Mouse (Mus musculus) heart, embryonic 14.5 days (tissue): ENCODE measurements at regions not wholly inside any gene's neighbourhood (a gene's known extent, or its start where the extent isn't known, plus 50 kb on each side); places are given as distances from the start of the nearest gene placed in this dataset.

Source experiments
- ATAC-seq: fragments of 200-750 bp; cut with Nextera tagmentation; 2 replicates; pipeline ENCODE4 v1.8.0; 2017; ENCODE audit warnings: low read depth, moderate TSS enrichment; ENCODE audit not compliant: insufficient number of reproducible peaks, insufficient read depth, low FRiP score
- H3K27ac ChIP-seq, 2 experiments: fragments of 200-500 bp in 1 of 2; fragments of 300-500 bp in 1 of 2; sonication (generic) in 1 of 2; replicated peaks in 1 of 2; 2 replicates each; pipeline ENCODE4 v1.5.1; 2012 to 2014; ENCODE audit warnings: low read depth in 2 of 2, low read length in 2 of 2, control low read depth in 1 of 2, mild to moderate bottlenecking in 1 of 2, mixed read lengths in 1 of 2; ENCODE audit not compliant: control insufficient read depth in 1 of 2, insufficient read depth in 1 of 2
- H3K27me3 ChIP-seq: fragments of 300-500 bp; sonication (generic); 2 replicates; pipeline ENCODE4 v1.6.1; 2014; ENCODE audit warnings: mild to moderate bottlenecking, low read length, control low read depth; ENCODE audit not compliant: control insufficient read depth, insufficient read depth
- H3K36me3 ChIP-seq: fragments of 300-500 bp; sonication (generic); 2 replicates; pipeline ENCODE4 v1.6.1; 2014; ENCODE audit warnings: mild to moderate bottlenecking, control low read depth, low read length, mixed read lengths; ENCODE audit not compliant: control insufficient read depth, insufficient read depth
- H3K4me1 ChIP-seq, 2 experiments: fragments of 200-500 bp in 1 of 2; fragments of 300-500 bp in 1 of 2; sonication (generic) in 1 of 2; 2 replicates each; pipeline ENCODE4 v1.6.1; 2012 to 2014; ENCODE audit warnings: low read length in 2 of 2, control low read depth in 1 of 2, mixed read lengths in 1 of 2; ENCODE audit not compliant: control insufficient read depth in 2 of 2, insufficient read depth in 2 of 2
- H3K4me2 ChIP-seq: fragments of 300-500 bp; sonication (generic); 2 replicates; pipeline ENCODE4 v1.6.1; 2014; ENCODE audit warnings: mild to moderate bottlenecking, low read length
- H3K4me3 ChIP-seq, 2 experiments: fragments of 200-500 bp in 1 of 2; fragments of 300-500 bp in 1 of 2; sonication (generic) in 1 of 2; 2 replicates each; pipeline ENCODE4 v1.5.1; 2012 to 2014; ENCODE audit warnings: low read length in 2 of 2, mild to moderate bottlenecking in 2 of 2, control low read depth in 1 of 2, low read depth in 1 of 2, moderate library complexity in 1 of 2; ENCODE audit not compliant: control insufficient read depth in 1 of 2, insufficient read depth in 1 of 2
- H3K9ac ChIP-seq: fragments of 300-500 bp; sonication (generic); 2 replicates; pipeline ENCODE4 v1.6.1; 2014; ENCODE audit warnings: mild to moderate bottlenecking, low read length
- H3K9me3 ChIP-seq: fragments of 300-500 bp; sonication (generic); 2 replicates; pipeline ENCODE4 v1.6.1; 2016; ENCODE audit warnings: low read length, control low read depth; ENCODE audit not compliant: control insufficient read depth
- WGBS: fragments of 180-500 bp; shearing (Covaris S2); extraction: QIAGEN DNeasy Blood & Tissue Kit; methylation state at CpG from one replicate; pipeline ENCODE4 v1.1.7; 2014; 5-methylcytosine and 5-hydroxymethylcytosine counted together

GRCm38 (mm10) chr11:71411958-71412357 is 181.4 kb upstream of the Nlrp1b start:
- H3K4me2 ChIP-seq, result no peak overlapping the region
- WGBS, result 34% methylated on average over 1 of the region's 1 CpGs
- H3K27me3 ChIP-seq, result no peaks in the 10 kb centered on the region
- no peaks in the 10 kb centered on the region for H3K9me3 ChIP-seq
- H3K36me3 ChIP-seq, result no peaks in the 10 kb centered on the region
- ATAC-seq, result no peak
- no peak overlapping the region for H3K9ac ChIP-seq
- no peak overlapping the region for H3K27ac ChIP-seq
- H3K4me1 ChIP-seq, result no peaks in the 10 kb centered on the region
- no peak overlapping the region for H3K4me3 ChIP-seq

GRCm38 (mm10) chr11:71414403-71415140 is 184.0 kb upstream of the Nlrp1b start:
- ATAC-seq, result no peak
- no peak overlapping the region for H3K4me2 ChIP-seq
- H3K36me3 ChIP-seq, result no peaks in the 10 kb centered on the region
- 72% methylated on average over 9 of the region's 9 CpGs for WGBS
- H3K4me1 ChIP-seq, result no peaks in the 10 kb centered on the region
- no peak overlapping the region for H3K9ac ChIP-seq
- H3K4me3 ChIP-seq, result no peak overlapping the region
- H3K27ac ChIP-seq, result no peak overlapping the region
- no peaks in the 10 kb centered on the region for H3K9me3 ChIP-seq
- no peaks in the 10 kb centered on the region for H3K27me3 ChIP-seq

GRCm38 (mm10) chr11:71415451-71415850 is 184.9 kb upstream of the Nlrp1b start:
- Histone ChIP-seq H3K27me3 (no peaks in the 10 kb centered on the region), H3K9me3 (no peaks in the 10 kb centered on the region), H3K4me3 (no peak overlapping the region), H3K27ac (no peak overlapping the region), H3K4me2 (no peak overlapping the region), H3K4me1 (no peaks in the 10 kb centered on the region), H3K9ac (no peak overlapping the region), H3K36me3 (no peaks in the 10 kb centered on the region)
- ATAC-seq, result no peak
- 49% methylated on average over 3 of the region's 3 CpGs for WGBS

GRCm38 (mm10) chr11:71422291-71422840 is 191.8 kb upstream of the Nlrp1b start:
- Histone ChIP-seq H3K36me3 (no peaks in the 10 kb centered on the region), H3K4me2 (no peak overlapping the region), H3K27me3 (no peaks in the 10 kb centered on the region), H3K4me3 (no peak overlapping the region), H3K27ac (no peak overlapping the region), H3K4me1 (no peaks in the 10 kb centered on the region), H3K9ac (no peak overlapping the region), H3K9me3 (no peaks in the 10 kb centered on the region)
- no peak for ATAC-seq
- 63% methylated on average over 2 of the region's 2 CpGs for WGBS

GRCm38 (mm10) chr11:71423242-71423641 is 192.7 kb upstream of the Nlrp1b start:
- 59% methylated on average over 3 of the region's 3 CpGs for WGBS
- no peak overlapping the region for H3K4me3 ChIP-seq
- H3K9ac ChIP-seq, result no peak overlapping the region
- no peaks in the 10 kb centered on the region for H3K36me3 ChIP-seq
- H3K4me2 ChIP-seq, result no peak overlapping the region
- no peaks in the 10 kb centered on the region for H3K9me3 ChIP-seq
- no peak overlapping the region for H3K27ac ChIP-seq
- H3K27me3 ChIP-seq, result no peaks in the 10 kb centered on the region
- ATAC-seq, result no peak
- H3K4me1 ChIP-seq, result no peaks in the 10 kb centered on the region

GRCm38 (mm10) chr11:71424879-71425278 is 194.3 kb upstream of the Nlrp1b start:
- ATAC-seq, result no peak
- 78% methylated on average over 5 of the region's 5 CpGs for WGBS
- Histone ChIP-seq H3K4me3 (no peak overlapping the region), H3K27ac (no peak overlapping the region), H3K4me2 (no peak overlapping the region), H3K9me3 (no peaks in the 10 kb centered on the region), H3K27me3 (no peaks in the 10 kb centered on the region), H3K9ac (no peak overlapping the region), H3K4me1 (no peaks in the 10 kb centered on the region), H3K36me3 (no peaks in the 10 kb centered on the region)

- ATAC-seq, result no peak
- no peaks in the 10 kb centered on the region for H3K4me1 ChIP-seq
- no peaks in the 10 kb centered on the region for H3K9me3 ChIP-seq
- H3K27me3 ChIP-seq, result no peaks in the 10 kb centered on the region
- H3K27ac ChIP-seq, result no peak overlapping the region
- no peak overlapping the region for H3K4me3 ChIP-seq
- H3K4me2 ChIP-seq, result no peak overlapping the region
- 89% methylated on average over 22 of the region's 22 CpGs for WGBS
- no peaks in the 10 kb centered on the region for H3K36me3 ChIP-seq
- H3K9ac ChIP-seq, result no peak overlapping the region
Observed at GRCm38 (mm10) chr11:71429739-71430138, 199.2 kb upstream of the Nlrp1b start.

GRCm38 (mm10) chr11:71434241-71434640 is 203.7 kb upstream of the Nlrp1b start:
- ATAC-seq, result no peak
- H3K4me3 ChIP-seq, result no peak overlapping the region
- H3K9ac ChIP-seq, result no peak overlapping the region
- H3K27ac ChIP-seq, result no peak overlapping the region
- no peaks in the 10 kb centered on the region for H3K9me3 ChIP-seq
- WGBS, result 68% methylated on average over 6 of the region's 6 CpGs
- H3K27me3 ChIP-seq, result no peaks in the 10 kb centered on the region
- H3K4me1 ChIP-seq, result no peaks in the 10 kb centered on the region
- no peaks in the 10 kb centered on the region for H3K36me3 ChIP-seq
- H3K4me2 ChIP-seq, result no peak overlapping the region
